Mouse (Mus musculus): Measurements from ENCODE around the gene Serp2. TPM values are rescaled to one million over a fixed set of nuclear protein-coding genes. Genes with fewer than 3 reads are reported as not detected.

The Serp2 gene
- not detected for total RNA-seq (2018; cell fraction: chromatin; rRNA removed)
- not detected for total RNA-seq (2018; cell fraction: cytosol; rRNA removed)
- not detected for total RNA-seq (2018; cell fraction: nucleus; rRNA removed)
- polyA plus RNA-seq (2018): not detected in 3 replicates

- WGBS (ENCODE audit: missing documents): 12% methylated on average over 17 of the region's 17 CpGs
- H3K27ac ChIP-seq: no peak within 1 kb of the TSS
Observed at GRCm38 (mm10) chr14:76556852-76557208, at the start of gene Serp2. TSS of gene Serp2 (minus strand) at chr14:76556889.

GRCm38 (mm10) chr14:76605931-76606534 is 49.3 kb upstream of the Serp2 start:
- Histone ChIP-seq H3K79me2 (ENCODE audit: inconsistent target) (no peaks in the 10 kb centered on the region), H3K27ac (no peak overlapping the region), H3K4me3 (ENCODE audit: inconsistent target) (no peak overlapping the region), H3K36me3 (ENCODE audit: inconsistent target) (no peaks in the 10 kb centered on the region)
- 95% methylated on average over 13 of the region's 13 CpGs for whole genome bisulfite sequencing (ENCODE audit: missing documents)

More at GRCm38 (mm10) chr14:76556852-76557208, at the start of gene Serp2:
- Histone ChIP-seq H3K79me2 (ENCODE audit: inconsistent target) (no peaks in the 10 kb centered on the region), H3K36me3 (ENCODE audit: inconsistent target) (no peaks in the 10 kb centered on the region), H3K4me3 (ENCODE audit: inconsistent target) (no peak within 1 kb of the TSS)

- Histone ChIP-seq H3K79me2 (ENCODE audit: inconsistent target) (no peaks in the 10 kb centered on the region), H3K4me3 (ENCODE audit: inconsistent target) (no peak overlapping the region), H3K27ac (no peak overlapping the region), H3K36me3 (ENCODE audit: inconsistent target) (no peaks in the 10 kb centered on the region)
- WGBS (ENCODE audit: missing documents): 46% methylated on average over 6 of the region's 6 CpGs
Observed at GRCm38 (mm10) chr14:76604012-76604411, 47.3 kb upstream of the Serp2 start.

GRCm38 (mm10) chr14:76601654-76602053 is 45.0 kb upstream of the Serp2 start:
- Histone ChIP-seq H3K27ac (no peak overlapping the region), H3K79me2 (ENCODE audit: inconsistent target) (no peaks in the 10 kb centered on the region), H3K36me3 (ENCODE audit: inconsistent target) (no peaks in the 10 kb centered on the region), H3K4me3 (ENCODE audit: inconsistent target) (no peak overlapping the region)
- WGBS (ENCODE audit: missing documents): 83% methylated on average over 4 of the region's 4 CpGs

GRCm38 (mm10) chr14:76600391-76600790 is 43.7 kb upstream of the Serp2 start:
- WGBS (ENCODE audit: missing documents): 96% methylated on average over 3 of the region's 3 CpGs
- Histone ChIP-seq H3K27ac (no peak overlapping the region), H3K79me2 (ENCODE audit: inconsistent target) (no peaks in the 10 kb centered on the region), H3K36me3 (ENCODE audit: inconsistent target) (no peaks in the 10 kb centered on the region), H3K4me3 (ENCODE audit: inconsistent target) (no peak overlapping the region)

DNA sequence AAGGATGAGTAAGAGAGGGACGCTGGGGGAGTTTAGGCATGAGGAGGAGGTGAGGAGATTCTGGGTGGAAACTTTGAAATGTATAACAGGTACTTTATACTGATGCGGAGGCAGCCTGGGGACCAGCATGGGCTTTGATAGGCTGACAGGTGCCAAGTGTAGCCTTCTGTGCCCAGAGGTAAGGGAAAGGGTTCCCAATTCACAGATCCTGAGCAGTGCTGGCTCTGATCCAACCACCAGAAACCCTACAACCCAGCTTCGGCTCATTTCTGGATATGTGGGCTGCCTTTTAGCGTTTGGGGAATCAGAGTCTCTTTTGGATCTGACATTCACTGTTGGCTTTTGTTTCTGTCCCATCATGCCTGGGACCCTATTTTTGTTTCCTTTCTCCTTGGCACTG is 43.0 kb upstream of the Serp2 start:
- Histone ChIP-seq H3K4me3 (ENCODE audit: inconsistent target) (no peak overlapping the region), H3K27ac (no peak overlapping the region), H3K36me3 (ENCODE audit: inconsistent target) (no peaks in the 10 kb centered on the region), H3K79me2 (ENCODE audit: inconsistent target) (no peaks in the 10 kb centered on the region)
- 87% methylated on average over 4 of the region's 4 CpGs for WGBS (ENCODE audit: missing documents)

- H3K79me2 ChIP-seq (ENCODE audit: inconsistent target): no peaks in the 10 kb centered on the region
- no peak overlapping the region for H3K27ac ChIP-seq
- no peaks in the 10 kb centered on the region for H3K36me3 ChIP-seq (ENCODE audit: inconsistent target)
- no peak overlapping the region for H3K4me3 ChIP-seq (ENCODE audit: inconsistent target)
- WGBS (ENCODE audit: missing documents): 10% methylated on average over 12 of the region's 12 CpGs
Observed at GRCm38 (mm10) chr14:76598518-76599216, 42.0 kb upstream of the Serp2 start.

GRCm38 (mm10) chr14:76597751-76598150 is 41.1 kb upstream of the Serp2 start:
- Histone ChIP-seq H3K36me3 (ENCODE audit: inconsistent target) (no peaks in the 10 kb centered on the region), H3K79me2 (ENCODE audit: inconsistent target) (no peaks in the 10 kb centered on the region), H3K4me3 (ENCODE audit: inconsistent target) (no peak overlapping the region), H3K27ac (no peak overlapping the region)

DNA sequence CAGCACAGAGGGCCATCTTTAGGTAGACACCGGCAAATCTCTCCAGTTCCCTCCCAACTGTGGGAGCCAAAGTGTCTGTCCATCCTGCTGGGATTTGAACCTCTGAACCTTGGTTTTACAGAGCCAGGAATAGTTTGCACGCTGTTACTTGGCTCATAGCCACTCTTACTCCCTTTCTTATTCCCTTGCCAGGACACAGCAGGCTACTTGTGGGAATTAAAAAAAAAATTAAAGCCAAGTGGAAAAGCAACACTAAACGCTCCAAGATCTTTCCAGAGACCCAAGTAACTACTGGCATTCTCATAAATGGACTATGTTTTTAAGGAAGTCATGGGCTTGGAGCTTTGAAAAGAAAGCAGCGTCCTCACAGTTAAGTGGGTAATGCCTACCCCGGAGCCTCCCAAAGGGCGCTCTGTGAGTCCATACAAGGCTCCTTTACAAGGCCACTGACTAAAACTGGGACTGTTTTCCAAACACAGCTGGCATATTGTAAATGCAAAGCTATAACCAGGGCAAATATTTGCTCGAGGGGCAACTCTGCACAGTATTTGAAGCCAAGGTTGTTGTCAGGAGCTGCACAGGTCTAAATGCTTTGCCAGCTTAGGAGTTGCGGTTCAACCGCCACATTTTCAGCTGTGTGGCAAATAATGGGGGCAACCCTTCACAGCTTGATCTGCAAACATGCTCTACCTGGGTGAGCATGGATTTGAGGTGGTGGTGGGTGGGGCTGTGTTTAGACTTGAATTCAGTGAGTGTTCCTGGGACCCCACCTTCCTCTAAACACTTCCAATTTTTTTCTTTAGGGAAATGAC is 38.6 kb upstream of the Serp2 start:
- Histone ChIP-seq H3K4me3 (ENCODE audit: inconsistent target) (no peak overlapping the region), H3K27ac (no peak overlapping the region), H3K79me2 (ENCODE audit: inconsistent target) (no peaks in the 10 kb centered on the region), H3K36me3 (ENCODE audit: inconsistent target) (no peaks in the 10 kb centered on the region)
- WGBS (ENCODE audit: missing documents): 94% methylated on average over 9 of the region's 9 CpGs

GRCm38 (mm10) chr14:76594351-76594885 is 37.7 kb upstream of the Serp2 start:
- 81% methylated on average over 6 of the region's 6 CpGs for WGBS (ENCODE audit: missing documents)
- Histone ChIP-seq H3K4me3 (ENCODE audit: inconsistent target) (no peak overlapping the region), H3K27ac (no peak overlapping the region), H3K36me3 (ENCODE audit: inconsistent target) (no peaks in the 10 kb centered on the region), H3K79me2 (ENCODE audit: inconsistent target) (no peaks in the 10 kb centered on the region)

DNA sequence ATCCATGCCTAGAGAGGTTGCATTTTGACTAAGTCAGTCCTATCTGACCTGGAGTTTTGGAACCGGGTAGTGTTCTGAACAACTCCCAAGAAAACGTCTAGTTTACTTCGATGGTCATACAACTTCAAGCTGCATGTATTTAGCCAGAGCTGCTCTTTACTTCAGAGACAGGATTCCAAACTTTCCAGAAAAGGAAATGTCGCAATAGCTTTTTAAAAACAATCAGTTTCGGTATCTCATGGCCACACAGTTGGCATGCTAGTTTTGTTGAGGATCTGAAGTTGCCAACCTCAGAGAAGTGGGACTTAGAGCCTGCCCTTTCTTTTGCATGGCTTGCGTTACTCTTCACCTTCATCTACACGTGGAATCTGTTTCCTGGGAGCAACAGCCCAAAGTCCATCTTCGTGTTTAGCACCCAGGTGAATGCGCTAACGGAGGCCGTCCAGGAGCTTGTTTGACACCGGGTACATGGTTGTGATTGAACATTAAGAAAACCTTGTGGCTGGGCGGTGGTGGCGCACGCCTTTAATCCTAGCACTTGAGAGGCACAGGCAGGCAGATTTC is 37.0 kb upstream of the Serp2 start:
- no peaks in the 10 kb centered on the region for H3K79me2 ChIP-seq (ENCODE audit: inconsistent target)
- 75% methylated on average over 15 of the region's 15 CpGs for WGBS (ENCODE audit: missing documents)
- H3K36me3 ChIP-seq (ENCODE audit: inconsistent target): no peaks in the 10 kb centered on the region
- H3K4me3 ChIP-seq (ENCODE audit: inconsistent target): no peak overlapping the region
- H3K27ac ChIP-seq: no peak overlapping the region

DNA sequence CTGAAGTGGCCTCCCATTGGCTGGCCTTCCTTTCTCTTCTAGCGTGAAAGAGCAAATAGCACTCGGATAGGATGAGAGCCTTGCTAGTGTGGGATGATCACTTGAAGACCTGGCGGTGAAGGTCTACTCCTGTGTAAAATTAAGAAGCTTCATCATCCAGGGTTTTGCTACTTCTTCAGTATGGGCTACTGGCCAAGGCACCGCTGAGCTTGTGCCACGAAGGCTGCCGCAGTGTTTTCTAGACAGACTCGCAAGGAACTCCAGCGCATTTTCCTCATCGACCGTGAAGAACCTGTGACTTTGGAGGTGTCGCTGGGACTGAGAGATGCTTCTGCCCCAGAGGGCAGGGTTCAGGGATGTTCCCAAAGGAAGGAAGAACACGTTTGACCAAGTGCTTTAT is 36.0 kb upstream of the Serp2 start:
- Histone ChIP-seq H3K4me3 (ENCODE audit: inconsistent target) (no peak overlapping the region), H3K36me3 (ENCODE audit: inconsistent target) (no peaks in the 10 kb centered on the region), H3K79me2 (ENCODE audit: inconsistent target) (no peaks in the 10 kb centered on the region), H3K27ac (no peak overlapping the region)
- 96% methylated on average over 12 of the region's 12 CpGs for whole genome bisulfite sequencing (ENCODE audit: missing documents)

DNA sequence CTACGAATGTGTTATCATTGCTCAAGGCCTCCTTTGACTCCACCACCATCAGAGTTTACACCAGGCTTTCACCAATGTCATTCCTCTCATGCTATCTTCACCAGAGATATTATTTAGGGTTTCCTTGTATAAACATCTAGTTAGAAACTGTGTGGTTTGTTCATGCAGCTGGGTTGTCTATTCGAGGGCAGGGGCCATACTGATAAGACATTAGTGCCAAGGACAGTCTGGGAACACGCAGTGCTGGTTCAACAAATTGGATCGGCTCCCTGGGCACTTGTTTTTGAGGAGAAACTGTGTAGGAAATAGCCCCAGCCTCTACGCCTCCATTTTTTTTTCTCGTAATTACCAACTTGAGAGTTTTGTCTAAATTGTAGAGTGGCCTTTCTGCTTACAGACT is 35.4 kb upstream of the Serp2 start:
- Histone ChIP-seq H3K4me3 (ENCODE audit: inconsistent target) (no peak overlapping the region), H3K79me2 (ENCODE audit: inconsistent target) (no peaks in the 10 kb centered on the region), H3K27ac (no peak overlapping the region), H3K36me3 (ENCODE audit: inconsistent target) (no peaks in the 10 kb centered on the region)
- WGBS (ENCODE audit: missing documents): 87% methylated on average over 6 of the region's 6 CpGs

DNA sequence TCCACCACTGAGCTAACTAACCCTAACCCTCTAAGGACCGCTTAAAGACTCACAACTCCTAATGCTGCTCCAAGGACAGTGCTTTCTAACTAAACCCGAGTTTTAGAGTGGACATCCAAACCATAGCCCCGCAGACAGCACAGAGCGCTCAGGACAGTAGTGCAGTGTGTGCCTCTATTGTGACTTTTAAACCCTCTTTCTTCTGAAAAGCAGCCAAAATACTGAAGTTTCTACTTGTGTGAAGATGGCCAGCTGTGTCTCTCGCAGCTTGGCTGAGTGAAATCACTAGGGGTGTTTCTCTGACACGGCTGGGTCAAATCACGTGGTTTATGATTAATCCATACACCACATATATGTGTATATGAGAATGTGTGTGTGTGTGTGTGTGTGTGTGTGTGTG is 33.4 kb upstream of the Serp2 start:
- Histone ChIP-seq H3K79me2 (ENCODE audit: inconsistent target) (no peaks in the 10 kb centered on the region), H3K27ac (no peak overlapping the region), H3K4me3 (ENCODE audit: inconsistent target) (no peak overlapping the region), H3K36me3 (ENCODE audit: inconsistent target) (no peaks in the 10 kb centered on the region)
- WGBS (ENCODE audit: missing documents): 93% methylated on average over 7 of the region's 7 CpGs
